Mouse (Mus musculus): ENCODE data around the gene Hspg2. TPM values are rescaled to one million over a fixed set of nuclear protein-coding genes. Genes with fewer than 3 reads are reported as not detected.

Hspg2 gene
- total RNA-seq, 2 experiments from 2014 or later = 170 to 191 TPM

DNA sequence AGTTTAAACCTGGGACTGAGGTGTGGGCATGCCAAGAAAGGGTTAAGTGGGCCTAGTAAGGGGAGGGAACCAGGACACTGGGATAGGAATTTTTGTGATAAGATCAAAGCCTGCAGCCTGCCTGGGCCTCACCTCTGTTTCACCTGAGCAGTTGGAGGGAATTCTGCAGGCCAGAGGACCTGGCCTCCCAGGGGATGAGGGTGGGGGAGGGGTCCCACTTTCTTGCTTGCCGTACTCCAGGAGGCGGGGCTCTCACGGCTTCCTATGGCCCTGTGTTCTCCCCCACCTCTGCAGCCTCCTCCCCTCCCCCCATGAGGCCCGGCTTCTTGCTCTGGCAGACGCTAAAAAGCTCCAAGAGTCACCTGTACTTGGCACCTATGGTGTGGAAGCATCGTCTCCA lies 11.2 kb downstream of the Hspg2 start:
- no peak for DNase-seq (ENCODE audit: low spot score in 2 of 2)

DNA sequence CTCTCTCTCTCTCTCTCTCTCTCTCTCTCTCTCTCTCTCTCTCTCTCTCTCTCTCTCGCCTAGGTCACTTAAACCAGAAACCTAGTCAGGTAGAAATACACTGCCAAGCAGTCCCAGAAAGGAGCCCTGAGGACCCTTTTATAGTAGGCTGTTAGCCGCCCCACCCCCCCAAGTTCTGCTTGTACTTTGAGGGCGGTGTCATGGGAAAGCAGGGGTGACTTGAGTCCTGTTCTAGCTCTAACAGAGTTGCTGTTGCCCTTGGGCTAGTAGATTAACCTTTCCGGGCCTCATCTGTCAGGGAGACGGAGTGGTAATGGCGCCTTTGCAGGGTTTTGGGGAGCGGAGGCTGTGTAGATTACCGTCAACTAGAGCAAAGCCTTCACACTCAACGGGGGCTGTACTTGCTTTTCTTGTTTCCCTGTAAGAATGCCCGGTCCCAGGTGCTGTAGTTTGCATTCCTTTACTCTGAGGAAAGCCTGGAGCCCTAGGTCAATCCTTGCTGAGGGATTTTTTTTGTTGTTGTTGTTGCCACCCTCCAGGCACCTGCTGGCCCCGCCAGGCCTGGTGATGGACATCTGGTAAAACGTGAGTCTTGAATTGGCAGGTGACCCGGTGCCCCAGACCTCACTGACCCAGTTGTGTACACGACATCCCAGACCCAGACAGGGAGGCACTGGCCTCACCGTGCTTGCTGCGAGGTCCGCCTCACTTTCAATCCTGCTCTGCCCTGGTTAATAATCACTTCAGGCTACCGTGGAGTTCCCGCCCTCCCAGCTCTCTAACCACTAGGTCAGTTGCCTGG lies 11.8 kb downstream of the Hspg2 start:
- no peak for DNase-seq (ENCODE audit: low spot score in 2 of 2)

GRCm38 (mm10) chr4:137480993-137481340 lies 12.4 kb downstream of the Hspg2 start:
- DNase-seq (ENCODE audit: low spot score in 2 of 2) = no peak

- no peak for DNase-seq (ENCODE audit: low spot score in 2 of 2)
Observed at GRCm38 (mm10) chr4:137481381-137482030, 12.9 kb downstream of the Hspg2 start.

- no peak for DNase-seq (ENCODE audit: low spot score in 2 of 2)
Observed at GRCm38 (mm10) chr4:137483871-137484270, 15.3 kb downstream of the Hspg2 start.

GRCm38 (mm10) chr4:137484586-137484985 lies 16.0 kb downstream of the Hspg2 start:
- peak in 1 of 2 experiments; percentile 73 for DNase-seq (ENCODE audit: low spot score in 2 of 2)

GRCm38 (mm10) chr4:137485258-137485960 lies 16.8 kb downstream of the Hspg2 start:
- DNase-seq (ENCODE audit: low spot score in 2 of 2) = no peak

- no peak for DNase-seq (ENCODE audit: low spot score in 2 of 2)
Observed at GRCm38 (mm10) chr4:137486081-137487014, 17.8 kb downstream of the Hspg2 start.

GRCm38 (mm10) chr4:137487286-137488000 lies 18.9 kb downstream of the Hspg2 start:
- no peak for DNase-seq (ENCODE audit: low spot score in 2 of 2)

- no peak for DNase-seq (ENCODE audit: low spot score in 2 of 2)
Observed at GRCm38 (mm10) chr4:137488038-137488437, 19.5 kb downstream of the Hspg2 start.

DNA sequence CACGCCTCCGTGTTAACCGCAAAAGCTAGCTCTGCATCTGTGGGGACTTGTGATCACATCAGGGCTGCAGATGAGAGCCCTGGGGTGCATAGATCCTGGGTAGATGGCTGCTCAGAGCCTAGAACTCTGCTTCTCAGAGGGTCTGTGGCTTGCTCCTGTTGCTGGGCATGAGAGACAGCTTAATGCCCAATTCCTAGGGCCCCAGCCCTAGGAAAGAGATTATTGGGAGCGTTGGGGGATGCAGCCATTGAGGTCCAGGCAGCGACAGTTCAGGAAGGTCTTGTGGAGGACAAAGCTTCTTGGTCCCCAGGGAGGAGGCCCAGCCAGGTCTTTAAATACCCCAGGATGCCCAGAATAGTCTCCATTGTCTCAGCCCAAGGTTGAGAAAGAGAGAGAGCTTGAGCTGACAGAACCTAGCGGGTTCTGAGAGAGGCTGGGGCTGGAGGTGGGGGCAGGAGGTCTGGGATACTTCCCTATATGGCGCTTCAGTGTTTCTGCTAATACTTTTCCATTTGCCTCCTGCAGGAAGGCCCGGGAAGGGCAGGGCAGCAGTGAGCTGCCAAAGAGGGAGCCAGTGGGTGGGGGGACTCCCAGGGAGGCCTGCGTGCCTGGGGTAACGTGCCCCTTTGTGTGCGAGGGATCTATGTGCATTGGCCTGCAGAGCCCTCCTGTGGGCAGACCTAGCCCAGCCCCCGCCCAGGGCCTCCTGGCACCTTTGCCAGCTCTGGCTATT lies 20.2 kb downstream of the Hspg2 start:
- DNase-seq (ENCODE audit: low spot score in 2 of 2) = no peak

GRCm38 (mm10) chr4:137489996-137490395 lies 21.4 kb downstream of the Hspg2 start:
- DNase-seq (ENCODE audit: low spot score in 2 of 2) = no peak

DNA sequence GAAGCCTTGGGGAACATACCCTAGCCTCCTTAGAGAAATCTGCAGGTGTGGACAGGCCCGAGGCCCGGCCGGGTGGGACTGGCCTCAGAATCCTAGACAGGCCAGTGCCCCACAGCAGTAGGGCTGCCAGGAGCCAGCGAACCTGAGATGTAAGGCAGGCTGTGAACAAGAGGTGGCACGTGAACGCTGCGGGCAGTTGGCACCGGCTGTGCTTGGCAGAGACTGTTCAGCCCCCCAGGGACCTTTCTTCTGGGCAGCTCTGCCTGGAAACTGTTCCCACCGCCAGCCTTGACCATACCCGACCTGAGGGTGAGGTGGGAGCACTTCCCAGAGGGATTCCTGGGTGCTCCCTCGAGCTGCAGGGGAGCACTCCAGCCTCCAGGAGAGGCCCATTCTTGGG lies 24.0 kb downstream of the Hspg2 start:
- DNase-seq (ENCODE audit: low spot score in 2 of 2) = no peak

- no peak for DNase-seq (ENCODE audit: low spot score in 2 of 2)
Observed at GRCm38 (mm10) chr4:137493187-137493586, 24.6 kb downstream of the Hspg2 start.

GRCm38 (mm10) chr4:137494751-137495500 lies 26.4 kb downstream of the Hspg2 start:
- DNase-seq (ENCODE audit: low spot score in 2 of 2) = no peak

- no peak for DNase-seq (ENCODE audit: low spot score in 2 of 2)
Observed at GRCm38 (mm10) chr4:137495501-137496100, 27.0 kb downstream of the Hspg2 start.

DNA sequence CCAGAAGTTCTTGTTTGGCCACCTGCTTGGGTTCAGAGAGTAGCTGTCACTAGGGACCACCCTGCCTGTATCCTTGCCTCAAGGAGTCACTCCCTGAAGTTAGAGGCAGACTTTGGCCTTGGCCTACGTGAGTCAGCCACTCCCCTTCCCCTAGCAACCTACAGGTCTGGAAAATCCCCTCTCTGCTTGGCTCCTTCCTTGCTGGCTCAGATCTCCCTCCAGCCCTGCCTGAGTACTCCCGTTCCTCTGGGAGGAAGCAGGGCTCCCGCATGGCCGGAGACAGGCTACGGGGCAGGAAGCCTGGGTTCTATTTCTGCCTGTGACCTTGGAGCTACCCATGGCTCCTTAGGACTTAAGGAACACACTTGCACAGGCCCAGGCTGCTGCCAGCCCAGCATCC lies 28.8 kb downstream of the Hspg2 start:
- DNase-seq (ENCODE audit: low spot score in 2 of 2) = no peak

DNA sequence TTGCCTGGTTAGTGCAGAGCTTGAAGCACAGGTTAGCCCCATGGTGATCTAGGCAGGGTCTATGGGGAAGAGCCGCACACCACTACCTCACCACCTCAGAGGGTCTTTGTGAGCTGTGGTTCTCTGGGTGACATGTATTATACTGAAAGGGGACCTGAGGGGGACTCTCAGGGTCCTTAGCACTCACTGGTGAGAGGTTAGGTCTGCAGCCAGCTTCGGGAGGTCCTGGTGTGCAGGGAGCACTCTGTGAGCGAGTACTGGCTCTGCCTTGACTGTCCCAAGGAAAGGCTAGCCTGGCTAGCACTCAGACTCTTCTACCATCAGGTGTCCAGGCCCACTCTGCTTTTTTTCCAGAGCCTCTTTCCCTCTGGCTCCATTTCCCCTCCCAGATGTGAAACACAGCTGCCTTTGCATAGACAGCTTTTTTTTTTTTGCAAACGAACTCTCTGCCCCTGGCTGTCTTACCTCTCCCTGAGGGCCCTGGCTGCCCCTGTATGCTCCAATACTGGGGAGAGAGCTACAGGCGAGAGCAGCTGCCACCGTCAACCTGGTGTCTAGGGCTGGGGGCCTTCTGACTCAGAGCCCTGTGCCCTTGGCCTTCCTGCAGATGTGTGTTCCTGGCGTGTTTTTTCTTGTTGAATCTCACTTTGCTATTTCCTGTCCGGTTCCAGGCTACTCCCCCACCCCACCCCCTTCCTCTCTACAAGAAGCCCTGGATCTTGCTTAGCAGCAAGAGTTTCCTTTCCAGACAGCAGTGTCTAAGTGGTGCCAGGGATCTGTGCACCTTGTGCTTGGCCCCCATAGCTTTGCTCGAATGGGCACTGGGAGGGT lies 29.5 kb downstream of the Hspg2 start:
- DNase-seq (ENCODE audit: low spot score in 2 of 2) = no peak
